Mouse (Mus musculus): Measurements from ENCODE around the gene Slc25a17. TPM values are rescaled to one million over a fixed set of nuclear protein-coding genes. Genes with fewer than 3 reads are reported as not detected.
A peak's percentile ranks its signal among the peaks of the same experiment; 100 is the strongest.

Gene Slc25a17
- polyA plus RNA-seq, 1 experiment from 2014 or later: 114 TPM

GRCm38 (mm10) chr15:81368601-81369000 lies 8.0 kb upstream of the Slc25a17 start:
- Histone ChIP-seq H3K27me3 (no peaks in the 10 kb centered on the region), H3K4me1 (no peaks in the 10 kb centered on the region), H3K4me3 (no peak overlapping the region), H3K27ac (replicated peaks) (no peak overlapping the region), H3K9me3 (no peaks in the 10 kb centered on the region), H3K4me2 (replicated peaks) (no peak overlapping the region), H3K9ac (replicated peaks) (no peak overlapping the region), H3K36me3 (peaks cover 86% of the 10 kb centered on the region)
- ATAC-seq (ENCODE audit: low FRiP score, low read depth): no peak
- WGBS: 90% methylated on average over 1 of the region's 1 CpGs

DNA sequence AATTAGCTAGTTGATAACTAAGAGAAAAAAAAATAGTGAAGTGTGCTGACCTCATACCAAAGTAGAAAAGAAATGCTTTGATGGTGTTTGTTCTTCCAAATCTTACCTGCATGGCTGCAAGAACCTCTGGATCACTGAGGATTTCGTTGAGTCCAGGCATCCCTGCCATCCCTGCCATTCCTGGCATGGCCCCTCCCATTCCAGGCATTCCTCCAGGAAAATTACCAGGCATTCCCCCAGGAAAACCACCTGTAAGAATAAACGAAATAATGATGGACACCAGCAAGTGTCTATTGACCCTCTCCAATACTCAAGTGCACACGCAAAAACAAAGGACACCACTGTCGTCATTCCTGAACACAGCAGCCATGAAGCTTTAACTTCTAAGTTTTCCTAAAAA lies 5.6 kb upstream of the Slc25a17 start:
- no peak overlapping the region for H3K27ac ChIP-seq (replicated peaks)
- peaks cover 75% of the 10 kb centered on the region for H3K36me3 ChIP-seq
- no peak overlapping the region for H3K4me3 ChIP-seq
- H3K27me3 ChIP-seq: no peaks in the 10 kb centered on the region
- H3K9me3 ChIP-seq: no peaks in the 10 kb centered on the region
- H3K4me2 ChIP-seq (replicated peaks): no peak overlapping the region
- no peak for ATAC-seq (ENCODE audit: low FRiP score, low read depth)
- 88% methylated on average over 4 of the region's 4 CpGs for WGBS
- peaks cover 2% of the 10 kb centered on the region; the same call in 1 of the 2 replicates for H3K4me1 ChIP-seq
- H3K9ac ChIP-seq (replicated peaks): no peak overlapping the region

- no peak overlapping the region for H3K4me3 ChIP-seq
- no peaks in the 10 kb centered on the region for H3K27me3 ChIP-seq
- H3K4me2 ChIP-seq (replicated peaks): no peak overlapping the region
- H3K4me1 ChIP-seq: peaks cover 7% of the 10 kb centered on the region
- peaks cover 66% of the 10 kb centered on the region for H3K36me3 ChIP-seq
- no peak for ATAC-seq (ENCODE audit: low FRiP score, low read depth)
- no peak overlapping the region for H3K9ac ChIP-seq (replicated peaks)
- WGBS: 93% methylated on average over 8 of the region's 8 CpGs
- H3K27ac ChIP-seq (replicated peaks): no peak overlapping the region
- no peaks in the 10 kb centered on the region for H3K9me3 ChIP-seq
Measured at GRCm38 (mm10) chr15:81365246-81365645, 4.6 kb upstream of the Slc25a17 start.

- Histone ChIP-seq H3K4me1 (peaks cover 17% of the 10 kb centered on the region), H3K4me2 (replicated peaks) (no peak overlapping the region), H3K9ac (replicated peaks) (no peak overlapping the region), H3K36me3 (peaks cover 58% of the 10 kb centered on the region), H3K9me3 (no peaks in the 10 kb centered on the region), H3K27ac (replicated peaks) (no peak overlapping the region), H3K4me3 (no peak overlapping the region), H3K27me3 (no peaks in the 10 kb centered on the region)
- no peak for ATAC-seq (ENCODE audit: low FRiP score, low read depth)
- WGBS: 92% methylated on average over 1 of the region's 1 CpGs
Measured at GRCm38 (mm10) chr15:81364271-81364670, 3.7 kb upstream of the Slc25a17 start.

DNA sequence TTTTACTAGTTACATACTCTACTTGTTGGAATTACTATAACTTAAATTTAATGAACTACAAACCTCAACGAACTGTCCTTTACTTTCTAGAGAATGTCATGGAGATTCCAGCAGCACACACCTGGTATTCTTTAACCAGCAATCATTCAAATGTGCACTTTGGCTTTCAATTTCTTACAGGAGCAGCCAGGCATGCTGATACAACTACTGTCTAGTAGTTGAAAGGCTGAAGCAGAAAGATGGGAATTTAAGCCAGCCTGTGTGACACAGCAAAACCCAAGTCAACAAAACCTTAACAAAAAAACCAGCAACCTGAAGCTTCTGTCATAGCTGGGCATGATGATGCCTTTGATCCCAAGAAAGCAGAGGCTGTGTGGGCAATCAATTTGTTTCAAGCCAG lies 1.9 kb upstream of the Slc25a17 start:
- Histone ChIP-seq H3K4me3 (no peak overlapping the region), H3K27ac (replicated peaks) (no peak overlapping the region), H3K27me3 (no peaks in the 10 kb centered on the region), H3K36me3 (peaks cover 45% of the 10 kb centered on the region), H3K4me1 (peaks cover 21% of the 10 kb centered on the region), H3K9ac (replicated peaks) (no peak overlapping the region), H3K4me2 (replicated peaks) (no peak overlapping the region), H3K9me3 (no peaks in the 10 kb centered on the region)
- WGBS: 89% methylated on average over 1 of the region's 1 CpGs
- no peak for ATAC-seq (ENCODE audit: low FRiP score, low read depth)

- no peak overlapping the region for H3K4me3 ChIP-seq
- peak overlapping the region; percentile 85; the same call in 1 of the 2 replicates for H3K4me2 ChIP-seq (replicated peaks)
- no peaks in the 10 kb centered on the region for H3K27me3 ChIP-seq
- H3K36me3 ChIP-seq: peaks cover 35% of the 10 kb centered on the region
- peak overlapping the region; percentile 75; the same call in 1 of the 2 replicates for H3K27ac ChIP-seq (replicated peaks)
- H3K4me1 ChIP-seq: peaks cover 21% of the 10 kb centered on the region
- H3K9me3 ChIP-seq: no peaks in the 10 kb centered on the region
- no peak overlapping the region for H3K9ac ChIP-seq (replicated peaks)
- 44% methylated on average over 10 of the region's 10 CpGs for WGBS
- ATAC-seq (ENCODE audit: low FRiP score, low read depth): no peak
Measured at GRCm38 (mm10) chr15:81361417-81362015, 904 bp upstream of the Slc25a17 start.

DNA sequence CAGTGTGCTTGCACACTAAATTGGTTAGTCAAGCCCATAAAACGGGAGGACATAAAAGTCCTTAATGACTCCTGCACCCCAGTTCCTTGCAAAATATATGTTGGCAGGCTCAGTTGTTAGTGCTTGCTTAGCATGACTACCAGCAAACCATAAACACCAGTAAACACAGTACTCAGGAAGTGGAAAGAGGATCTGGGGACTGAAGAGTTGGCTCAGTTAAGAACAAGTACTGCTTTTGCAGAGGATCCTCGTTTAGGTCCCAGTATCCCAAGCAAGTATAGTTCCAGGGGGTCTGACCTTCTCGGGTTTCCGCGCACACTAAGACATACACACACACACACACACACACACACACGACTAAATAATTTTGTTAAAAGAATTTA lies 401 bp upstream of the Slc25a17 start:
- peaks cover 21% of the 10 kb centered on the region for H3K4me1 ChIP-seq
- H3K4me2 ChIP-seq (replicated peaks): peak overlapping the region; percentile 85
- WGBS: 41% methylated on average over 6 of the region's 6 CpGs
- peaks cover 30% of the 10 kb centered on the region for H3K36me3 ChIP-seq
- ATAC-seq (ENCODE audit: low FRiP score, low read depth): no peak; the same call in 1 of the 2 replicates
- H3K27ac ChIP-seq (replicated peaks): peak overlapping the region; percentile 75
- H3K9ac ChIP-seq (replicated peaks): no peak overlapping the region
- no peaks in the 10 kb centered on the region for H3K27me3 ChIP-seq
- H3K9me3 ChIP-seq: no peaks in the 10 kb centered on the region
- peak overlapping the region; percentile 68 for H3K4me3 ChIP-seq

DNA sequence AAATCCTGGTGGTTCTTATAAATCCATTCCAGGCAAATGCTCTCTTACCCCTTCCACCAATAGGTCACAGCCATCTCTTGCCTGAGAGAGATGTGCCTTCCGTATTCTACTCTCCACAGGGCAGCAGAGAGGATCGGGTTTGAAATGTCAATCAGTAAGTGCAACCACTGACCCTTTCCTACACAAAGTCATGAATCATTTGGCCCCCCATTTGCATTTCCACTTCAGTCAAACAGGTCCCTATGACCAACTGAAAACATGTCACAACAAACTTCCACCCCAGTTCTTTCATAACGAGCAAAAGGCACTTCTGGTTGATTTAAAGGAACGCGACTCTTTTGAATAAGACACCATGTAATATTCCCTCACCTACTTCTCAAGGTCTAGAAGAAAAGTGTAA lies 1.2 kb downstream of the Slc25a17 start:
- peaks cover 21% of the 10 kb centered on the region for H3K4me1 ChIP-seq
- WGBS: 93% methylated on average over 5 of the region's 5 CpGs
- ATAC-seq (ENCODE audit: low FRiP score, low read depth): no peak

DNA sequence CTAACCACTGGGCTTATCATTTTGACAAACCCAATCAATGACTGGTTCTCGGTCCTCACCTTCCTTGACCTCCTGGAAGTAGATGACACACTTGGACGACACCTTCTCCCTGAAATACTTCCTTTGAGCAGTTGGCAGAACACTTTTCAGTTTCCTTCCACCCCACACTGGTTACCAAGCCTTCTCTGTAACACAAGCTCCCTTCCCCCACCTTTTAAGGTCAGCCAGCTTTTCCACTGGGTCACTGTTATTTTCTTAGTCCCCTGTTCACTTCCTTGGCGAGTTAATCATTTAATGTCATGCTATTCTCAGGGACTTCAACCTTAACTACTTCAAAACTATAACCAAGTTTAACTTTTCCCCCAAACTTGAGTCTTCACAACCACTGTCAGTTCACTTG lies 1.7 kb downstream of the Slc25a17 start:
- no peak overlapping the region for H3K27ac ChIP-seq (replicated peaks)
- no peaks in the 10 kb centered on the region for H3K27me3 ChIP-seq
- H3K9me3 ChIP-seq: no peaks in the 10 kb centered on the region
- WGBS: 93% methylated on average over 3 of the region's 3 CpGs
- no peak overlapping the region for H3K4me3 ChIP-seq
- no peak for ATAC-seq (ENCODE audit: low FRiP score, low read depth)
- H3K4me1 ChIP-seq: peaks cover 21% of the 10 kb centered on the region
- H3K4me2 ChIP-seq (replicated peaks): no peak overlapping the region
- H3K36me3 ChIP-seq: peaks cover 13% of the 10 kb centered on the region
- H3K9ac ChIP-seq (replicated peaks): no peak overlapping the region

More for the DNA sequence above, 1.2 kb downstream of the Slc25a17 start:
- H3K27ac ChIP-seq (replicated peaks): no peak overlapping the region
- peaks cover 17% of the 10 kb centered on the region for H3K36me3 ChIP-seq
- peak overlapping the region; percentile 85 for H3K4me2 ChIP-seq (replicated peaks)
- H3K9me3 ChIP-seq: no peaks in the 10 kb centered on the region
- H3K9ac ChIP-seq (replicated peaks): no peak overlapping the region
- H3K27me3 ChIP-seq: no peaks in the 10 kb centered on the region
- no peak overlapping the region for H3K4me3 ChIP-seq

GRCm38 (mm10) chr15:81356946-81357345 lies 3.7 kb downstream of the Slc25a17 start:
- H3K27me3 ChIP-seq: no peaks in the 10 kb centered on the region
- no peak for ATAC-seq (ENCODE audit: low FRiP score, low read depth)
- 46% methylated on average over 5 of the region's 5 CpGs for whole genome bisulfite sequencing

GRCm38 (mm10) chr15:81355146-81355761 lies 5.4 kb downstream of the Slc25a17 start:
- H3K4me2 ChIP-seq (replicated peaks): no peak overlapping the region
- H3K9ac ChIP-seq (replicated peaks): no peak overlapping the region
- 58% methylated on average over 3 of the region's 3 CpGs for WGBS
- peaks cover 14% of the 10 kb centered on the region for H3K4me1 ChIP-seq
- no peak overlapping the region for H3K27ac ChIP-seq (replicated peaks)
- no peaks in the 10 kb centered on the region for H3K27me3 ChIP-seq
- no peaks in the 10 kb centered on the region for H3K9me3 ChIP-seq
- no peak overlapping the region for H3K4me3 ChIP-seq
- no peaks in the 10 kb centered on the region for H3K36me3 ChIP-seq
- no peak for ATAC-seq (ENCODE audit: low FRiP score, low read depth)

More at GRCm38 (mm10) chr15:81356946-81357345, 3.7 kb downstream of the Slc25a17 start:
- no peak overlapping the region for H3K4me2 ChIP-seq (replicated peaks)
- H3K36me3 ChIP-seq: no peaks in the 10 kb centered on the region
- H3K4me3 ChIP-seq: no peak overlapping the region
- peaks cover 21% of the 10 kb centered on the region for H3K4me1 ChIP-seq
- H3K9me3 ChIP-seq: no peaks in the 10 kb centered on the region
- no peak overlapping the region for H3K27ac ChIP-seq (replicated peaks)
- no peak overlapping the region for H3K9ac ChIP-seq (replicated peaks)

- 67% methylated on average over 1 of the region's 1 CpGs for WGBS
- Histone ChIP-seq H3K4me3 (no peak overlapping the region), H3K4me1 (no peaks in the 10 kb centered on the region), H3K36me3 (no peaks in the 10 kb centered on the region), H3K9ac (replicated peaks) (no peak overlapping the region), H3K27ac (replicated peaks) (no peak overlapping the region), H3K27me3 (no peaks in the 10 kb centered on the region), H3K9me3 (no peaks in the 10 kb centered on the region), H3K4me2 (replicated peaks) (no peak overlapping the region)
- no peak for ATAC-seq (ENCODE audit: low FRiP score, low read depth)
Measured at GRCm38 (mm10) chr15:81352638-81353037, 8.0 kb downstream of the Slc25a17 start.
